Mouse (Mus musculus): ENCODE data around the gene Endov. TPM values are rescaled to one million over a fixed set of nuclear protein-coding genes. Genes with fewer than 3 reads are reported as not detected.

Endov gene
- polyA plus RNA-seq, 1 experiment: 7.7 TPM

DNA sequence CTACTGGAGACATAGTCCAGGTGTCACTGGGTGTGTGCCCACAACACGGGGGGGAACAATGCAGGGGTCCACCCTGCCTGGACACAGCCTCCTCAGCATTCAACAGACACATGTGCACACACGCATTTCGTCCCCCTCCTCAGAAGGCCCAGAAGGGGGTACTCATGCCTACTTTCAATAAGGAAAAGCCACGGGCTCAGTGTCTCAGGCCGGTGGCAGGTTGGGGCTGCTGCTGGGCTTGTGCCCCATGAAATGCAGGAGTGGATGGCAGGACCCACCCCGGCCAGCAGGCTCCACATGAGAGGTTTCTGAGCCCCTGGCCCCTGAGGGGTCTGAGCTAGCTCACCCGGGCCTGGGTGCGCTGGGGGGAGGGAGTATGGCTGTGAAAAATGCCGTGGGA lies 49.9 kb downstream of the Endov start:
- no peak overlapping the region for H3K4me3 ChIP-seq (ENCODE audit: low read depth, low read length)
- no peaks in the 10 kb centered on the region for H3K9me3 ChIP-seq (replicated peaks; ENCODE audit: control insufficient read depth, insufficient read depth, low read length, poor library complexity, severe bottlenecking)
- H3K4me1 ChIP-seq (ENCODE audit: control insufficient read depth, insufficient read depth, low read length): no peaks in the 10 kb centered on the region
- H3K27ac ChIP-seq (ENCODE audit: insufficient read depth, low read length): no peak overlapping the region
- no peaks in the 10 kb centered on the region for H3K36me3 ChIP-seq (ENCODE audit: control insufficient read depth, insufficient read depth, low read length, poor library complexity, severe bottlenecking)
- no peak overlapping the region for H3K9ac ChIP-seq (ENCODE audit: low read depth, poor library complexity, severe bottlenecking)
- TF ChIP-seq EP300 (IDR thresholded peaks at IDR 0.05; ENCODE audit: insufficient read depth, low read depth, low read length) (no peak), CTCF (IDR thresholded peaks at IDR 0.05; ENCODE audit: low read depth, low read length) (no peak), POLR2A (IDR thresholded peaks at IDR 0.05; ENCODE audit: insufficient read depth, low read length) (no peak)
- peaks cover 2% of the 10 kb centered on the region; the same call in 1 of the 2 replicates for H3K27me3 ChIP-seq (ENCODE audit: control insufficient read depth, insufficient read depth, low read length, poor library complexity, severe bottlenecking)

GRCm38 (mm10) chr11:119542371-119542770 lies 51.2 kb downstream of the Endov start:
- TF ChIP-seq POLR2A (IDR thresholded peaks at IDR 0.05; ENCODE audit: insufficient read depth, low read length) (no peak), CTCF (IDR thresholded peaks at IDR 0.05; ENCODE audit: low read depth, low read length) (peak; percentile 17)
- Histone ChIP-seq H3K9me3 (replicated peaks; ENCODE audit: control insufficient read depth, insufficient read depth, low read length, poor library complexity, severe bottlenecking) (no peaks in the 10 kb centered on the region), H3K4me3 (ENCODE audit: low read depth, low read length) (no peak overlapping the region), H3K36me3 (ENCODE audit: control insufficient read depth, insufficient read depth, low read length, poor library complexity, severe bottlenecking) (no peaks in the 10 kb centered on the region), H3K4me1 (ENCODE audit: control insufficient read depth, insufficient read depth, low read length) (no peaks in the 10 kb centered on the region), H3K27ac (ENCODE audit: insufficient read depth, low read length) (no peak overlapping the region), H3K9ac (ENCODE audit: low read depth, poor library complexity, severe bottlenecking) (no peak overlapping the region), H3K27me3 (ENCODE audit: control insufficient read depth, insufficient read depth, low read length, poor library complexity, severe bottlenecking) (peaks cover 13% of the 10 kb centered on the region)

DNA sequence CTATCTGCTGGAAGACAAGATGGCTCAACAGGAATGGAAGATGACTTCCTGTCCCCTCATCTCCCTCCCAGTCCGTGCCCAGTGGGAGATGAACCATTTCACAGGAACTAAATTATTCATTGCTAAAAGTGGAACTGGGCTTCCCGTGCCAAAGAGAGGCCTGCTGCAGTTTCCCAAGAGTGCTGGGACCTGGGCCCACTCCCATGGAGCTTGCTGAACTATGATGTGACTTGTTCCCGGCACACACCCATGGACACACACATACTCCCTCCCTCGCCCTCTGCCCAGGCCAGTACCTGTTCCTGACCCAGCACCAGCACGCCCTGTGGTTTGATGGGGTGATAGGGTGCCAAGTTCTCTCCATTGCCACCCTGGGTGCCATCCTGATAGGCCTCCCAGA lies 51.7 kb downstream of the Endov start:
- no peaks in the 10 kb centered on the region for H3K9me3 ChIP-seq (replicated peaks; ENCODE audit: control insufficient read depth, insufficient read depth, low read length, poor library complexity, severe bottlenecking)
- H3K27me3 ChIP-seq (ENCODE audit: control insufficient read depth, insufficient read depth, low read length, poor library complexity, severe bottlenecking): peaks cover 18% of the 10 kb centered on the region
- H3K4me1 ChIP-seq (ENCODE audit: control insufficient read depth, insufficient read depth, low read length): no peaks in the 10 kb centered on the region
- no peak overlapping the region for H3K27ac ChIP-seq (ENCODE audit: insufficient read depth, low read length)
- H3K4me3 ChIP-seq (ENCODE audit: low read depth, low read length): no peak overlapping the region
- no peak for TF ChIP-seq POLR2A (IDR thresholded peaks at IDR 0.05; ENCODE audit: insufficient read depth, low read length)
- no peak for TF ChIP-seq CTCF (IDR thresholded peaks at IDR 0.05; ENCODE audit: low read depth, low read length)
- no peak for TF ChIP-seq EP300 (IDR thresholded peaks at IDR 0.05; ENCODE audit: insufficient read depth, low read depth, low read length)
- H3K36me3 ChIP-seq (ENCODE audit: control insufficient read depth, insufficient read depth, low read length, poor library complexity, severe bottlenecking): no peaks in the 10 kb centered on the region
- H3K9ac ChIP-seq (ENCODE audit: low read depth, poor library complexity, severe bottlenecking): no peak overlapping the region

GRCm38 (mm10) chr11:119543816-119544517 lies 52.8 kb downstream of the Endov start:
- H3K9me3 ChIP-seq (replicated peaks; ENCODE audit: control insufficient read depth, insufficient read depth, low read length, poor library complexity, severe bottlenecking): no peaks in the 10 kb centered on the region
- no peak for TF ChIP-seq EP300 (IDR thresholded peaks at IDR 0.05; ENCODE audit: insufficient read depth, low read depth, low read length)
- TF ChIP-seq POLR2A (IDR thresholded peaks at IDR 0.05; ENCODE audit: insufficient read depth, low read length): no peak
- TF ChIP-seq CTCF (IDR thresholded peaks at IDR 0.05; ENCODE audit: low read depth, low read length): no peak
- no peaks in the 10 kb centered on the region for H3K4me1 ChIP-seq (ENCODE audit: control insufficient read depth, insufficient read depth, low read length)
- H3K36me3 ChIP-seq (ENCODE audit: control insufficient read depth, insufficient read depth, low read length, poor library complexity, severe bottlenecking): no peaks in the 10 kb centered on the region
- H3K4me3 ChIP-seq (ENCODE audit: low read depth, low read length): no peak overlapping the region
- H3K27ac ChIP-seq (ENCODE audit: insufficient read depth, low read length): no peak overlapping the region
- H3K9ac ChIP-seq (ENCODE audit: low read depth, poor library complexity, severe bottlenecking): no peak overlapping the region
- peaks cover 28% of the 10 kb centered on the region for H3K27me3 ChIP-seq (ENCODE audit: control insufficient read depth, insufficient read depth, low read length, poor library complexity, severe bottlenecking)

DNA sequence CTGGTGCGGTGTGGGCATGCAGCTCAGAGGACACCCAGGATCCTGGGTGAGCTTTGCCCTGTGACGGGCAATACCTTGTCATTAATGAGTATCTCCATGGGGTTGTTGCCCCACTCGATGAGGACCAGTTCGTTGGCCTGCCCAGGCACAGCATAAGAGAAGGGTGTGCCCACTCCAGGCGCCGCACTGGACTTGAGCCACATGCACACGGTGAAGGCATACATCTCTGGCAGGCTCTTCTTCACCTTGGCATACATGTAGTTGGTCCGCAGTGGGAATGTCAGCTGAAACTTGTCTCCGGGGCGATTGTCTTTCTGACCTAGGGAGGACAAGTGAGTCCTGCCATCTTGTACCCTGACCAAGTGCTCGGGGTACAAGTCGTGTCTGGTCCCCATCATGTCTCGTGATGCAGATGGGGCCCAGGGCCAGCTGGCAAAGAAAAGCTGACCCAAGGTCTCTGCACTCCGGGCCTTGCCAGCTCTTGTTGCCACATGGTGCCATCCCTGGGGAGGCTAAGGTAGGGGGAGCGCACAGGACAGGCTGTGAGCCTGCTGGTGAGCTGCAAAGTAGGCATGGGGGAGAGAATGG lies 53.5 kb downstream of the Endov start:
- Histone ChIP-seq H3K27me3 (ENCODE audit: control insufficient read depth, insufficient read depth, low read length, poor library complexity, severe bottlenecking) (peaks cover 34% of the 10 kb centered on the region), H3K9me3 (replicated peaks; ENCODE audit: control insufficient read depth, insufficient read depth, low read length, poor library complexity, severe bottlenecking) (no peaks in the 10 kb centered on the region), H3K4me3 (ENCODE audit: low read depth, low read length) (no peak overlapping the region), H3K9ac (ENCODE audit: low read depth, poor library complexity, severe bottlenecking) (no peak overlapping the region), H3K27ac (ENCODE audit: insufficient read depth, low read length) (no peak overlapping the region), H3K36me3 (ENCODE audit: control insufficient read depth, insufficient read depth, low read length, poor library complexity, severe bottlenecking) (no peaks in the 10 kb centered on the region), H3K4me1 (ENCODE audit: control insufficient read depth, insufficient read depth, low read length) (no peaks in the 10 kb centered on the region)
- TF ChIP-seq EP300 (IDR thresholded peaks at IDR 0.05; ENCODE audit: insufficient read depth, low read depth, low read length) (no peak), POLR2A (IDR thresholded peaks at IDR 0.05; ENCODE audit: insufficient read depth, low read length) (no peak), CTCF (IDR thresholded peaks at IDR 0.05; ENCODE audit: low read depth, low read length) (no peak)

DNA sequence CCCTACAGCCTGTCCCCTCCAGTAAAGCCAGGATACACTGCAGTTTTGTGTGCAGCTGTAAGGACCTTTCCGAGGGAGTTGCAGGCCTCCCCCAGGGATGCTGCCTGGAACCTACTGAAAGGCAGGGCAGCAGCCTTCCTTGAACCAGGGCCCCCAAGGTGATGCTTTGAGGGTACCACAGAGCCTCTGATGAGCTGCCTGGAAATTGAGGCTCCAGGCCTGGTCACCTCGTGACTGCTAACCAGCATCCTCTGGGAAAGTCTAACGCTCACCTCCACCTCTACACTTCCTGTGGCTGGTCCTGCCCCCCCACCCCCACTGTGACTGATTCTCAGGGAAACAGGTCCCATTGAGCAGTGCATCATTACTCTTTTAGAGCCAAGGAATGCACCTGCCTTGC lies 54.1 kb downstream of the Endov start:
- Histone ChIP-seq H3K27ac (ENCODE audit: insufficient read depth, low read length) (no peak overlapping the region), H3K9ac (ENCODE audit: low read depth, poor library complexity, severe bottlenecking) (no peak overlapping the region), H3K36me3 (ENCODE audit: control insufficient read depth, insufficient read depth, low read length, poor library complexity, severe bottlenecking) (no peaks in the 10 kb centered on the region), H3K9me3 (replicated peaks; ENCODE audit: control insufficient read depth, insufficient read depth, low read length, poor library complexity, severe bottlenecking) (no peaks in the 10 kb centered on the region), H3K4me3 (ENCODE audit: low read depth, low read length) (no peak overlapping the region), H3K27me3 (ENCODE audit: control insufficient read depth, insufficient read depth, low read length, poor library complexity, severe bottlenecking) (peaks cover 35% of the 10 kb centered on the region), H3K4me1 (ENCODE audit: control insufficient read depth, insufficient read depth, low read length) (no peaks in the 10 kb centered on the region)
- TF ChIP-seq CTCF (IDR thresholded peaks at IDR 0.05; ENCODE audit: low read depth, low read length) (no peak), POLR2A (IDR thresholded peaks at IDR 0.05; ENCODE audit: insufficient read depth, low read length) (no peak), EP300 (IDR thresholded peaks at IDR 0.05; ENCODE audit: insufficient read depth, low read depth, low read length) (no peak)
